Mouse (Mus musculus) forebrain, embryonic 14.5 days (tissue): ENCODE results near the gene Ints7. TPM values are rescaled to one million over a fixed set of nuclear protein-coding genes. Genes with fewer than 3 reads are reported as not detected.

Experiments
- ATAC-seq: fragments of 200-750 bp; cut with Nextera tagmentation; 2 replicates; pipeline ENCODE4 v1.8.0; 2017; ENCODE audit warnings: mild to moderate bottlenecking, moderate library complexity
- DNase-seq: peaks from one replicate; pipeline ENCODE4 v3.0.0-alpha.2; 2015; ENCODE audit warnings: low spot score
- H3K27ac ChIP-seq: fragments of 300-500 bp; sonication (generic); 2 replicates; pipeline ENCODE4 v1.5.1; 2014; ENCODE audit warnings: low read depth, mild to moderate bottlenecking, control low read depth, low read length, moderate library complexity
- H3K27me3 ChIP-seq: fragments of 300-500 bp; sonication (generic); replicated peaks from 2 replicates; pipeline ENCODE4 v1.6.1; 2014; ENCODE audit warnings: low read length, control low read depth, mixed read lengths; ENCODE audit not compliant: control insufficient read depth, insufficient read depth
- H3K36me3 ChIP-seq: fragments of 300-500 bp; sonication (generic); 2 replicates; pipeline ENCODE4 v1.6.1; 2014; ENCODE audit warnings: low read length, control low read depth; ENCODE audit not compliant: control insufficient read depth, insufficient read depth
- H3K4me1 ChIP-seq: fragments of 300-500 bp; sonication (generic); 2 replicates; pipeline ENCODE4 v1.6.1; 2014; ENCODE audit warnings: antibody characterized with exemption, low read length, control low read depth; ENCODE audit not compliant: control insufficient read depth, insufficient read depth
- H3K4me2 ChIP-seq: fragments of 300-500 bp; sonication (generic); 2 replicates; pipeline ENCODE4 v1.6.1; 2014; ENCODE audit warnings: mild to moderate bottlenecking, control low read depth, low read length
- H3K4me3 ChIP-seq: fragments of 300-500 bp; sonication (generic); 2 replicates; pipeline ENCODE4 v1.5.1; 2014; ENCODE audit warnings: low read depth, low read length, control low read depth
- H3K9ac ChIP-seq: fragments of 300-500 bp; sonication (generic); 2 replicates; pipeline ENCODE4 v1.6.1; 2014; ENCODE audit warnings: mild to moderate bottlenecking, low read length, control low read depth, moderate library complexity
- H3K9me3 ChIP-seq: fragments of 300-500 bp; sonication (generic); replicated peaks from 2 replicates; pipeline ENCODE4 v1.6.1; 2016; ENCODE audit warnings: low read length, control low read depth, mixed read lengths; ENCODE audit not compliant: control insufficient read depth
- WGBS: fragments of 180-500 bp; shearing (Covaris S2); extraction: QIAGEN DNeasy Blood & Tissue Kit; methylation state at CpG from one replicate; pipeline ENCODE4 v1.1.7; 2014; 5-methylcytosine and 5-hydroxymethylcytosine counted together
- polyA plus RNA-seq: library from polyadenylated mRNA; unstranded; fragments of >200 nt; fragmentation: Nextera tagmentation; extraction: Ambion mirVana; gene quantifications from 2 replicates; pipeline ENCODE4 v1.2.1, GENCODE M21; 2014

Gene Ints7
- polyA plus RNA-seq, 1 experiment from 2014 or later: 31.1 TPM

DNA sequence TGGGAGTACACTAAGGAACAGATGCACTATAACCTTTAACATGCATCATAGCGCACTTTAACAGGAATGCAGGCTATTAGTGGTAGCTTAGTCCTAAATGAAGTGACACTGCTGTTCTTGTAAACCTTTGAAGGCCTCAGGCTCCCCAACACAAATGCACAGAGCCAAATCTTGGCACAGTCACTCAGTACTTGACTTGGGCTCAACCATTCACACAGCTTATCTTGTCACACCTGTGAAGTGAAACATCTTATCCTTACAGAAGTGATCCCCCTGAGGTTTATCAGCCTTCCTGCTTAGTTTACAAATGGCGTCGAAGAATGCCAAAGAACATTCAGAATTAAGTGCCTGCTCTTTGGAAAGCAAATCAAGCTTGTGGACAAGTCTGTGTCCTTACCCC, 31.7 kb upstream of the Ints7 start:
- no peaks in the 10 kb centered on the region for H3K4me1 ChIP-seq
- no peaks in the 10 kb centered on the region for H3K9me3 ChIP-seq
- H3K27ac ChIP-seq: no peak overlapping the region
- no peak overlapping the region for H3K9ac ChIP-seq
- peaks cover 54% of the 10 kb centered on the region for H3K36me3 ChIP-seq
- ATAC-seq: no peak
- no peaks in the 10 kb centered on the region for H3K27me3 ChIP-seq
- DNase-seq: no peak
- H3K4me3 ChIP-seq: no peak overlapping the region
- 91% methylated on average over 3 of the region's 3 CpGs for WGBS
- no peak overlapping the region for H3K4me2 ChIP-seq

DNA sequence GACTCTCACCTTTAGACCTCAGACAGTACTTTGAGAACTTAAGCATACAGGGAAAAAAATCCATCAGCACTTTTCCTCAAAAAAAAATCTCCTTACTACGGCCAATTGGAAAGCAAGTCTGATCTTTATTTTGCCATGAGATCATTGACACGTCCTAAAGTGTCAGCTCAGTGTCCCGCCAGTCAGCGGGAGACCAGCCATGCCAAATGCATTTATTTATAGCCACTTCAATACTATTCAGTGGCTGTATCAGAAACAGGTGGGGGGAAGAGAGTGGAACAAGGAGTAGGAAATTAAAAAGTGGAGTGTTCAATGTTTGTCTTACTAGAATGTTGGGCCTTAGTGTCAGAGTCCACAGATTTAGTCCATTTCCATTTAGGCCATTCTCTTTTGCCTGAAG, 24.6 kb upstream of the Ints7 start:
- Histone ChIP-seq H3K36me3 (peaks cover 40% of the 10 kb centered on the region), H3K9me3 (no peaks in the 10 kb centered on the region), H3K27ac (no peak overlapping the region), H3K27me3 (no peaks in the 10 kb centered on the region), H3K4me2 (no peak overlapping the region), H3K4me1 (no peaks in the 10 kb centered on the region), H3K9ac (no peak overlapping the region), H3K4me3 (no peak overlapping the region)
- no peak for ATAC-seq
- 72% methylated on average over 4 of the region's 4 CpGs for WGBS
- no peak for DNase-seq

- Histone ChIP-seq H3K36me3 (peaks cover 42% of the 10 kb centered on the region), H3K9me3 (no peaks in the 10 kb centered on the region), H3K27ac (no peak overlapping the region), H3K9ac (no peak overlapping the region), H3K4me2 (no peak overlapping the region), H3K27me3 (no peaks in the 10 kb centered on the region), H3K4me1 (no peaks in the 10 kb centered on the region), H3K4me3 (no peak overlapping the region)
- WGBS: 88% methylated on average over 8 of the region's 8 CpGs
- DNase-seq (no peak), ATAC-seq (no peak)
Measured at GRCm38 (mm10) chr1:191557109-191557508, 18.3 kb upstream of the Ints7 start.

DNA sequence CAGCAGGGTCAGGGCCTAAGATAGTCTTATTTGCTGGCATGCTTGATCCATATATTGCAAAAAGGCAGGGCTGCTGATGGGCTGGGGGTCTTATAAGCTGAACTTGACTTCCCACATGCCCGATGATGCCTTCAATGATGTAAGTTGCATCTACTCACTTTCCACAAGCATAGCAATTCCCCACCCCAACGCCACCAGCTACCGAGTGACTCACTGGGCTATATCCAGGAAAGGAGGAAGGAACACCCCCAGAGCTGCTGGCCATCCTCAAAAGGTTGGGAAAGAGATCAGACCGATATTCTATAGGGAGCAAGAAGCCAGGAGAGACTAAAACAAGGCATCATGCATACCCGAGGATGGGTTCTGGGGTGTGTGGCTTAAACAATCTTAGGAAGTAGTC, 15.7 kb upstream of the Ints7 start:
- whole genome bisulfite sequencing: 88% methylated on average over 5 of the region's 5 CpGs
- no peak overlapping the region for H3K27ac ChIP-seq
- H3K27me3 ChIP-seq: no peaks in the 10 kb centered on the region
- H3K36me3 ChIP-seq: peaks cover 33% of the 10 kb centered on the region
- H3K4me3 ChIP-seq: no peak overlapping the region
- DNase-seq: no peak
- no peak for ATAC-seq
- no peaks in the 10 kb centered on the region for H3K9me3 ChIP-seq
- H3K4me1 ChIP-seq: no peaks in the 10 kb centered on the region
- no peak overlapping the region for H3K9ac ChIP-seq
- H3K4me2 ChIP-seq: no peak overlapping the region

DNA sequence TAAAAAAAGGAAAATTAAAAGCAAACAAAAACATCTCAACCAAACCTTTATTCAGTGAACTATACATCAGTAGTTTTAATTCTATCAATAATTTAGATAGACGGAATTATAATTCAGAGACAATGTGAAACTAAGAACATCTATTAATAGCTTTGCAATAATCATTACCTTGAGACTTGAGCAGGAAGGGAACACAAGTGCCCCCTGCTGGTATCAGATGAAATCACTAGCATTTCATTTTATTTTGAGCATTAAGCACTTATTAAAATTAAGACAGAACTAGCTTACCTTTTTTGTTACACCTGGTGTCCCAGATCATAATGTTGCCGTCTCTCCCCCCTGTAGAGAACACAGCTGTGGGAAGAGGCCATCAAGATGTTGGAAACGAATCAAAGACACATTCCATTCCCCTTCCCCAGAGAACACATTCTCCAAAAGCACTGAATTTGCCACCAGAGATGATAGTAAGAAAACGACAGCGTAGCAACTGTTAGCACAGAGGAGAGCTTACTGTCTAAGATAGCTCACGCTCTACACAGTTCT, 12.5 kb upstream of the Ints7 start:
- Histone ChIP-seq H3K9ac (no peak overlapping the region), H3K9me3 (no peaks in the 10 kb centered on the region), H3K36me3 (peaks cover 28% of the 10 kb centered on the region), H3K4me1 (no peaks in the 10 kb centered on the region), H3K27ac (no peak overlapping the region), H3K4me2 (no peak overlapping the region), H3K4me3 (no peak overlapping the region), H3K27me3 (no peaks in the 10 kb centered on the region)
- ATAC-seq: no peak
- DNase-seq: peak; percentile 72
- WGBS: 72% methylated on average over 6 of the region's 6 CpGs

- ATAC-seq (no peak), DNase-seq (peak; percentile 17)
- H3K9me3 ChIP-seq: no peaks in the 10 kb centered on the region
- WGBS: 87% methylated on average over 1 of the region's 1 CpGs
- peaks cover 9% of the 10 kb centered on the region; the same call in 1 of the 2 replicates for H3K36me3 ChIP-seq
- no peak overlapping the region for H3K27ac ChIP-seq
- no peaks in the 10 kb centered on the region for H3K4me1 ChIP-seq
- no peak overlapping the region for H3K4me3 ChIP-seq
- H3K4me2 ChIP-seq: no peak overlapping the region
- H3K27me3 ChIP-seq: no peaks in the 10 kb centered on the region
- H3K9ac ChIP-seq: no peak overlapping the region
Measured at GRCm38 (mm10) chr1:191567859-191568258, 7.6 kb upstream of the Ints7 start.

- 98% methylated on average over 2 of the region's 2 CpGs for WGBS
Measured at GRCm38 (mm10) chr1:191569625-191570024, 5.8 kb upstream of the Ints7 start.

GRCm38 (mm10) chr1:191570415-191570814, 5.0 kb upstream of the Ints7 start:
- H3K4me2 ChIP-seq: no peak overlapping the region

More at GRCm38 (mm10) chr1:191569625-191570024, 5.8 kb upstream of the Ints7 start:
- no peak for ATAC-seq
- peaks cover 9% of the 10 kb centered on the region; the same call in 1 of the 2 replicates for H3K36me3 ChIP-seq
- H3K9me3 ChIP-seq: no peaks in the 10 kb centered on the region
- H3K4me1 ChIP-seq: no peaks in the 10 kb centered on the region
- DNase-seq: no peak
- H3K4me2 ChIP-seq: no peak overlapping the region
- no peak overlapping the region for H3K9ac ChIP-seq
- H3K27me3 ChIP-seq: no peaks in the 10 kb centered on the region
- no peak overlapping the region for H3K27ac ChIP-seq
- no peak overlapping the region for H3K4me3 ChIP-seq

GRCm38 (mm10) chr1:191573906-191574639, 1.4 kb upstream of the Ints7 start:
- Histone ChIP-seq H3K9ac (peak overlapping the region; percentile 71), H3K9me3 (no peaks in the 10 kb centered on the region), H3K4me2 (peak overlapping the region; percentile 60), H3K4me1 (peaks cover 18% of the 10 kb centered on the region), H3K27me3 (no peaks in the 10 kb centered on the region), H3K36me3 (no peaks in the 10 kb centered on the region), H3K27ac (peak overlapping the region; percentile 55; the same call in 1 of the 2 replicates), H3K4me3 (peak overlapping the region; percentile 63)
- no peak for ATAC-seq
- under 1% methylated on average over 13 of the region's 13 CpGs for WGBS
- peak; percentile 18 for DNase-seq

More at GRCm38 (mm10) chr1:191570415-191570814, 5.0 kb upstream of the Ints7 start:
- ATAC-seq (no peak), DNase-seq (no peak)
- WGBS: 90% methylated on average over 3 of the region's 3 CpGs
- H3K4me1 ChIP-seq: no peaks in the 10 kb centered on the region
- no peak overlapping the region for H3K4me3 ChIP-seq
- H3K9me3 ChIP-seq: no peaks in the 10 kb centered on the region
- H3K36me3 ChIP-seq: peaks cover 9% of the 10 kb centered on the region; the same call in 1 of the 2 replicates
- H3K27ac ChIP-seq: no peak overlapping the region
- H3K9ac ChIP-seq: no peak overlapping the region
- H3K27me3 ChIP-seq: no peaks in the 10 kb centered on the region
